Mouse (Mus musculus): ENCODE measurements around the gene Gm10352. TPM values are rescaled to one million over a fixed set of nuclear protein-coding genes. Genes with fewer than 3 reads are reported as not detected.
"Not testable (repeated sequence)": the region's sequence is repeated elsewhere in the genome, so short reads cannot be mapped to it uniquely, and the experiment has no call there.

Gm10352 gene
- polyA plus RNA-seq (2021) = not detected

DNA sequence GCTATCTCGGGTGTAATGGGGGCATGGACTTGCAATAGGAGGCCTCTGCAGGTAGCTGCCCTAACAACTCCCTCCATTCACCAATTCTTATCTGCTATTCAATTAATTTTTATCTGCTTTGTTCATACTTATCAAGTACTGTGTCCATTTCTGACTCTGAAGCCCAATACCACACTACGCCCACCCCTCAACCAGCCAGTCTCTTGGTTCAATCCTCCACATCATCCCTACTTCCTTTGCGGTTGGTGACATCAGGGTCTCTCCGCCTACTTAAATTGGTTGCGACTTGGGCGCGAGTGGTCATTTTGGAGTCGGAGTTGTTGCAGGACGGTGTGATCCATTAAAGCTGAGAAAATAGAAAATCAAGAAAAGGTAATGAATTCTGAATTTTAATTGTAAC lies at the start of gene Gm10352:
Gene Gm10352, plus strand, starts transcription at position 301 of the 400 bp plus-strand sequence.
- in situ Hi-C loops (cut with MboI; ENCODE audit: low pct_unique_long_range_greater_than_20kb); CTCF ChIA-PET; DNase-seq (ENCODE audit: low read depth, low spot score); H3K27me3 ChIP-seq; ATAC-seq; POLR2A ChIA-PET: not testable (repeated sequence)

DNA sequence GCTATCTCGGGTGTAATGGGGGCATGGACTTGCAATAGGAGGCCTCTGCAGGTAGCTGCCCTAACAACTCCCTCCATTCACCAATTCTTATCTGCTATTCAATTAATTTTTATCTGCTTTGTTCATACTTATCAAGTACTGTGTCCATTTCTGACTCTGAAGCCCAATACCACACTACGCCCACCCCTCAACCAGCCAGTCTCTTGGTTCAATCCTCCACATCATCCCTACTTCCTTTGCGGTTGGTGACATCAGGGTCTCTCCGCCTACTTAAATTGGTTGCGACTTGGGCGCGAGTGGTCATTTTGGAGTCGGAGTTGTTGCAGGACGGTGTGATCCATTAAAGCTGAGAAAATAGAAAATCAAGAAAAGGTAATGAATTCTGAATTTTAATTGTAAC lies 31.5 kb downstream of the Gm10352 start, which contains the start of gene Gm29289:
Gene Gm29289, plus strand, starts transcription at position 301 of the 400 bp plus-strand sequence.
- ATAC-seq; CTCF ChIA-PET; H3K27me3 ChIP-seq; POLR2A ChIA-PET; in situ Hi-C loops (cut with MboI; ENCODE audit: low pct_unique_long_range_greater_than_20kb); DNase-seq (ENCODE audit: low read depth, low spot score): not testable (repeated sequence)

Other genes starting within 250 kb of the Gm10352 start
- not detected for gene Sry, start 237.3 kb upstream of the Gm10352 start, polyA plus RNA-seq (2021)
- not detected for gene H2al2b, start 180.3 kb upstream of the Gm10352 start, polyA plus RNA-seq (2021)
- gene Gm4064, start 104.8 kb upstream of the Gm10352 start, polyA plus RNA-seq (2021) = not detected
- not detected for gene Rbmy, start 70.3 kb upstream of the Gm10352 start, polyA plus RNA-seq (2021)
- gene Gm10256, start 70.3 kb upstream of the Gm10352 start, polyA plus RNA-seq (2021) = not detected
- not detected for gene Gm29289, start 31.6 kb downstream of the Gm10352 start, polyA plus RNA-seq (2021)